Mouse (Mus musculus) liver, embryonic 11.5 days (tissue): ENCODE results near the gene Trim25. TPM values are rescaled to one million over a fixed set of nuclear protein-coding genes. Genes with fewer than 3 reads are reported as not detected.

Source experiments
- ATAC-seq: fragments of 200-750 bp; cut with Nextera tagmentation; replicated peaks from 2 replicates; pipeline ENCODE4 v1.8.0; 2017; ENCODE audit warnings: moderate number of reproducible peaks, mild to moderate bottlenecking, moderate TSS enrichment, moderate library complexity; ENCODE audit not compliant: low FRiP score
- DNase-seq: peaks from one replicate; pipeline ENCODE4 v3.0.0-alpha.2; 2017; ENCODE audit warnings: low spot score
- H3K27ac ChIP-seq: fragments of 300-500 bp; sonication (generic); 2 replicates; pipeline ENCODE4 v1.5.1; 2014; ENCODE audit warnings: mild to moderate bottlenecking, low read depth, low read length, control low read depth
- H3K27me3 ChIP-seq: fragments of 300-500 bp; sonication (generic); replicated peaks from 2 replicates; pipeline ENCODE4 v1.6.1; 2014; ENCODE audit warnings: low read length, mixed read lengths; ENCODE audit not compliant: control insufficient read depth, insufficient read depth
- H3K36me3 ChIP-seq: fragments of 300-500 bp; sonication (generic); 2 replicates; pipeline ENCODE4 v1.6.1; 2014; ENCODE audit warnings: mild to moderate bottlenecking, low read length, moderate library complexity, mixed read lengths; ENCODE audit not compliant: control insufficient read depth, insufficient read depth
- H3K4me1 ChIP-seq: fragments of 300-500 bp; sonication (generic); replicated peaks from 2 replicates; pipeline ENCODE4 v1.6.1; 2014; ENCODE audit warnings: low read length, mixed read lengths; ENCODE audit not compliant: control insufficient read depth, insufficient read depth
- H3K4me2 ChIP-seq: fragments of 300-500 bp; sonication (generic); 2 replicates; pipeline ENCODE4 v1.6.1; 2014; ENCODE audit warnings: mild to moderate bottlenecking, control low read depth, moderate library complexity
- H3K4me3 ChIP-seq: fragments of 300-500 bp; sonication (generic); 2 replicates; pipeline ENCODE4 v1.5.1; 2014; ENCODE audit warnings: low read depth, low read length, control low read depth
- H3K9ac ChIP-seq: fragments of 300-500 bp; sonication (generic); 2 replicates; pipeline ENCODE4 v1.6.1; 2014; ENCODE audit warnings: low read depth, low read length, control low read depth
- H3K9me3 ChIP-seq: fragments of 300-500 bp; sonication (generic); 2 replicates; pipeline ENCODE4 v1.6.1; 2016; ENCODE audit warnings: low read length, inconsistent platforms, mixed read lengths; ENCODE audit not compliant: control insufficient read depth
- WGBS: fragments of 180-500 bp; shearing (Covaris S2); extraction: QIAGEN DNeasy Blood & Tissue Kit; methylation state at CpG from one replicate; pipeline ENCODE4 v1.1.7; 2014; 5-methylcytosine and 5-hydroxymethylcytosine counted together
- polyA plus RNA-seq: library from polyadenylated mRNA; unstranded; fragments of >200 nt; fragmentation: Nextera tagmentation; extraction: Ambion mirVana; gene quantifications from 2 replicates; pipeline ENCODE4 v1.2.1, GENCODE M21; 2014

Trim25 gene
- polyA plus RNA-seq, 1 experiment from 2014 or later = 21.1 TPM

GRCm38 (mm10) chr11:88999723-89000526 is 749 bp downstream of the Trim25 start:
- H3K27ac ChIP-seq = peak overlapping the region; percentile 84
- 14% methylated on average over 33 of the region's 33 CpGs for WGBS
- peaks cover 19% of the 10 kb centered on the region for H3K4me1 ChIP-seq
- no peaks in the 10 kb centered on the region for H3K9me3 ChIP-seq
- peak; percentile 61 for DNase-seq
- ATAC-seq = peak; percentile 37
- peaks cover 3% of the 10 kb centered on the region; the same call in 1 of the 2 replicates for H3K36me3 ChIP-seq
- H3K27me3 ChIP-seq = no peaks in the 10 kb centered on the region
- H3K4me3 ChIP-seq = peak overlapping the region; percentile 94
- H3K9ac ChIP-seq = peak overlapping the region; percentile 97
- H3K4me2 ChIP-seq = peak overlapping the region; percentile 78

DNA sequence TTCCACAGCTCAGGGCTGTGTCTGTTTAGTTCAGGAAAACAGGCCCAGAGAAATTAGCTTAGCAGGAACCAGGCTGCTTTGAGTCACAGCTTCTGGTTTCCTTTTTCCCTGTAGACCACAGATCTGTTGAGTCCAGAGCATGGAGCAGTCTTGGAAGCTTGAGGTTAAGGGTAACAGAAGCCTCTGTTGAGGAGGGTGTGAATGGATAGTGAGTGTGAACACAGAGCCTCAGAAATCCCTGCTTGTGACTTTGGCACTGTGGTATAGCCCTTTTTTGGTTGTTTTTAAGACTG is 1.3 kb downstream of the Trim25 start:
- Histone ChIP-seq H3K9me3 (no peaks in the 10 kb centered on the region), H3K4me2 (peak overlapping the region; percentile 78), H3K36me3 (peaks cover 3% of the 10 kb centered on the region; the same call in 1 of the 2 replicates), H3K4me3 (peak overlapping the region; percentile 94), H3K27me3 (no peaks in the 10 kb centered on the region), H3K27ac (peak overlapping the region; percentile 16; the same call in 1 of the 2 replicates), H3K9ac (peak overlapping the region; percentile 97), H3K4me1 (peaks cover 19% of the 10 kb centered on the region)
- no peak for ATAC-seq
- DNase-seq = no peak

DNA sequence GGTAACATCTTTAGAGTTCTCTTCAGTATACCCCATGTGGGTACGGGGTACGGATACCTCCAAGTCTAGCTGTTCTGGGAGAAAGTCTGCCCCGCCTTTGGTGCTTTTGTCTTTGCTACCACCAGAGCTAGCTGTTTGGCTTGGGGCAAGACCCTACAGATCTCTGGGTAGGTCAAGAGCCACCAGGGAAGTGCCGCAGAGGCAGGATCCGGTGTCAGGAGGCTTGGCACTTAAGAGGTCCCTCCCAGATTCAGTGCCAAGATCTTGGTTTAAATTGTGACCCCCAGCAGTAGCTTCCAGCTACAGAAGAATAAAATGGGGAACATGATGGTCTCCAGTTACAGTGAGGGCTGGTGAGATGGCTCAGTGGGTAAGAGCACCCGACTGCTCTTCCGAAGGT is 2.4 kb downstream of the Trim25 start:
- Histone ChIP-seq H3K4me1 (peaks cover 19% of the 10 kb centered on the region), H3K27me3 (no peaks in the 10 kb centered on the region), H3K9ac (peak overlapping the region; percentile 97; the same call in 1 of the 2 replicates), H3K27ac (no peak overlapping the region), H3K36me3 (peaks cover 9% of the 10 kb centered on the region; the same call in 1 of the 2 replicates), H3K9me3 (no peaks in the 10 kb centered on the region), H3K4me3 (peak overlapping the region; percentile 94), H3K4me2 (peak overlapping the region; percentile 78)
- WGBS = 88% methylated on average over 7 of the region's 7 CpGs
- ATAC-seq = no peak
- DNase-seq = no peak

GRCm38 (mm10) chr11:89002068-89002467 is 2.9 kb downstream of the Trim25 start:
- peak overlapping the region; percentile 35; the same call in 1 of the 2 replicates for H3K27ac ChIP-seq
- no peaks in the 10 kb centered on the region for H3K9me3 ChIP-seq
- no peaks in the 10 kb centered on the region for H3K27me3 ChIP-seq
- H3K4me3 ChIP-seq = no peak overlapping the region; the same call in 1 of the 2 replicates
- no peak for ATAC-seq
- peak overlapping the region; percentile 78 for H3K4me2 ChIP-seq
- H3K4me1 ChIP-seq = peaks cover 19% of the 10 kb centered on the region
- H3K36me3 ChIP-seq = peaks cover 11% of the 10 kb centered on the region; the same call in 1 of the 2 replicates
- no peak for DNase-seq
- H3K9ac ChIP-seq = 0 out of 2 replicates have a peak overlapping the region, but pooled peaks have one; percentile 37
- 80% methylated on average over 5 of the region's 5 CpGs for WGBS

GRCm38 (mm10) chr11:89002621-89003020 is 3.4 kb downstream of the Trim25 start:
- 76% methylated on average over 5 of the region's 5 CpGs for WGBS
- Histone ChIP-seq H3K4me3 (peak overlapping the region; percentile 28), H3K9ac (peak overlapping the region; percentile 46), H3K4me2 (peak overlapping the region; percentile 78), H3K27ac (peak overlapping the region; percentile 87), H3K9me3 (no peaks in the 10 kb centered on the region), H3K27me3 (no peaks in the 10 kb centered on the region), H3K4me1 (peaks cover 19% of the 10 kb centered on the region), H3K36me3 (peaks cover 14% of the 10 kb centered on the region; the same call in 1 of the 2 replicates)
- no peak for DNase-seq
- ATAC-seq = no peak

DNA sequence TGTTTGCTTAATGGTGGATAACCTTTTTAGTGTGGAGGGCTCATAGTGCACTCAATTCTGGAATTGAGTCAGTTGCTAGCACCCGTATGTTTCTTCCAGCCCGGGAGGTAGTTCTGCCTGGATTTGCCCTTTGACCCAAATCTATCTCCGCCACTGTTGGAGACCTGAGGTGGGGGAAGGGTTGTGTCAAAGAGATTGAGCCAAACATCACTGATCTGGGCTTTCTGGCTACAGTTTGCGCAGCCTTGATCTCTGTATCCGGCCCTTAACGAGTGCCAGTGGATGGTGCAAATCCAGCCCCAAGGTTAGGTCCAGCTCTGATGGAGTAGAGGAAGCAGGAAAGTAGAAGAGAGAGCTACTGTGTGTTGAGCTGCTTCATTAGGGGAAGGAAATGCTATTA is 3.9 kb downstream of the Trim25 start:
- peaks cover 14% of the 10 kb centered on the region; the same call in 1 of the 2 replicates for H3K36me3 ChIP-seq

GRCm38 (mm10) chr11:89003726-89004125 is 4.5 kb downstream of the Trim25 start:
- ATAC-seq (no peak), DNase-seq (no peak)
- peaks cover 14% of the 10 kb centered on the region; the same call in 1 of the 2 replicates for H3K36me3 ChIP-seq
- H3K4me2 ChIP-seq = peak overlapping the region; percentile 78
- H3K27ac ChIP-seq = peak overlapping the region; percentile 20; the same call in 1 of the 2 replicates
- no peaks in the 10 kb centered on the region for H3K9me3 ChIP-seq
- peaks cover 19% of the 10 kb centered on the region for H3K4me1 ChIP-seq
- H3K27me3 ChIP-seq = no peaks in the 10 kb centered on the region
- peak overlapping the region; percentile 28; the same call in 1 of the 2 replicates for H3K4me3 ChIP-seq
- H3K9ac ChIP-seq = no peak overlapping the region
- 70% methylated on average over 4 of the region's 4 CpGs for WGBS

More for the DNA sequence above, 3.9 kb downstream of the Trim25 start:
- H3K4me3 ChIP-seq = peak overlapping the region; percentile 28
- H3K27ac ChIP-seq = peak overlapping the region; percentile 87
- ATAC-seq (no peak), DNase-seq (no peak)
- WGBS = 38% methylated on average over 6 of the region's 6 CpGs
- H3K27me3 ChIP-seq = no peaks in the 10 kb centered on the region
- H3K4me1 ChIP-seq = peaks cover 19% of the 10 kb centered on the region
- H3K4me2 ChIP-seq = peak overlapping the region; percentile 78
- H3K9ac ChIP-seq = peak overlapping the region; percentile 46
- H3K9me3 ChIP-seq = no peaks in the 10 kb centered on the region

- Histone ChIP-seq H3K27ac (no peak overlapping the region), H3K4me3 (no peak overlapping the region), H3K9me3 (no peaks in the 10 kb centered on the region), H3K9ac (no peak overlapping the region), H3K36me3 (peaks cover 19% of the 10 kb centered on the region; the same call in 1 of the 2 replicates), H3K4me1 (peaks cover 19% of the 10 kb centered on the region), H3K4me2 (no peak overlapping the region), H3K27me3 (no peaks in the 10 kb centered on the region)
- ATAC-seq (no peak), DNase-seq (no peak)
- 69% methylated on average over 5 of the region's 5 CpGs for WGBS
These were observed 6.3 kb downstream of the Trim25 start for GRCm38 (mm10) chr11:89005473-89005872.

- DNase-seq (no peak), ATAC-seq (no peak)
- H3K36me3 ChIP-seq = peaks cover 26% of the 10 kb centered on the region
- no peak overlapping the region for H3K4me2 ChIP-seq
- no peaks in the 10 kb centered on the region for H3K9me3 ChIP-seq
- peaks cover 16% of the 10 kb centered on the region for H3K4me1 ChIP-seq
- H3K4me3 ChIP-seq = no peak overlapping the region
- no peaks in the 10 kb centered on the region for H3K27me3 ChIP-seq
- H3K9ac ChIP-seq = no peak overlapping the region
- H3K27ac ChIP-seq = no peak overlapping the region
These were observed 7.2 kb downstream of the Trim25 start for GRCm38 (mm10) chr11:89006404-89006803.
